Mouse (Mus musculus): ENCODE results near the gene Mymx.

Gene Mymx

DNA sequence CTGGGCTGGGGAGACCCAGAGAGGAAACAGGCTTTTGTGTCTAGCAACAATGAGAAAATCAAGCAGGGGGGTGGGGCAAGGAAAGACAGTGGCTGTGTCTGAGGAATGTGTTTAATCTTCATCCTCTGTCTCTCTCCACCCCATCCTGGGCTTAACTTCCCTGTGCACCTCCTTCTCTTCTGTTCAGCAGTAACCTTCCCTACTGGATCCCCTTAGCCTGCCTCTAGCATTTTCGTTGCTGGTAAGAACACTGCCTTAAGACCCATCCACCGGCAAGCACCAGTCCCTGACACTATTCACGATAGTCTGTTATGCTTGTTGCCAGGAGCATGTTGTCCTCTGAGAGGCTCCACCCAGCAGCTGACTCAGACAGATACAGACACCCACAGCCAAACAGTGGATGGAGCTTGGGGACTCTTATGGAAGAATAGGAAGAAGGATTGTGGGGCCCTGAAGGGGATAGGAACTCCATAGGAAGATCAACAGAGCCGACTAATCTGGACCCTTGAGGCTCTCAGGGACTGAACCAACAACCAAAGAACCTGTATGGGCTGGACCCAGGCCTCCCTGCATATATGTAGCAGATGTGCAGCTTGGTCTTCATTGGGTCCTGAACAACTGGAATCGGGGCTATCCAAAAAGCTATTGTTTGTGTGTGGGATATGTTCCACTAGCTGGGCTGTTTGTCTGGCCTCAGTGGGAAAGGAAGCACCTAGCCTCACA, 8.4 kb upstream of the Mymx start:
- no peak for DNase-seq (ENCODE audit: low spot score)

GRCm38 (mm10) chr17:45608396-45608795, 6.5 kb upstream of the Mymx start:
- no peak for DNase-seq (ENCODE audit: low spot score)

- no peak for DNase-seq (ENCODE audit: low spot score)
Observed at GRCm38 (mm10) chr17:45606992-45607879, 5.3 kb upstream of the Mymx start.

DNA sequence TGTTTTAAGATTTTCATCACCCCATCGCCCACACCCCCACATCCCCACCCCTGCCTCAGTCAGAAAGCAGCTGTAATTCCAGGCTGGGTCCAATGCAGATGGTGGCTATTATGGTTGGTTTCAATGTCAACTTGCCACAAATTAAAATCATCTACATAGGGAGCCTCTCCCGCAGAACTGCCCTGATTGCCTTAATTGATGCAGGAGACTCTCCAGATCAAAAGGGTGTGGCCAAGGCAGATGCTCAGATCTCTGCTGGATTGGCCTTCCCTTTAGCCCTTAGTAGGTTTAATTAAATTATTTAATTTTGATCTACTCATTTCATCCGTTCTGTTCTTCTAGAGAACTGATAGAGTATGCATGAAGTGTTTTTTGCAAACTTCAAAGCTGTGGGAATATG, 1.1 kb upstream of the Mymx start:
- no peak for DNase-seq (ENCODE audit: low spot score)

DNA sequence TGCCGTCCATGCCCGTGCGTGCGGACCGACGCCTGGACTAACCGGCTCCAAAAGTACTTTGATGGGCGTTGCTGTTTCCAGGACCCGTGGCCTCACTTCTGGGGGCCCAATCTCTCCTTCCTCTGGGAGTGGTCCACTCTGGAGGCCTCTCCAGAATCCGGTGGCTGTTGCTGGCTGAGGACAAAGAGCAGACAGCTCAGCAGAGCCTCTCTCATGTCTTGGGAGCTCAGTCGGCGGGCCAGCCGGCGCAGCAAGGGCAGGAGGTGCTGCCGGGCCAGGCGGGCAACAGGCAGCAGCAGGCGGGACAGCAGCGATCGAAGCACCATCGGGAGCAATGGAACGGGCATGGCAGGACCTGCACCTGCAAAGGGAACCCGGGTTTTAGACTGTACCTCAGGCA, 577 bp downstream of the Mymx start:
- DNase-seq (ENCODE audit: low spot score): no peak

DNA sequence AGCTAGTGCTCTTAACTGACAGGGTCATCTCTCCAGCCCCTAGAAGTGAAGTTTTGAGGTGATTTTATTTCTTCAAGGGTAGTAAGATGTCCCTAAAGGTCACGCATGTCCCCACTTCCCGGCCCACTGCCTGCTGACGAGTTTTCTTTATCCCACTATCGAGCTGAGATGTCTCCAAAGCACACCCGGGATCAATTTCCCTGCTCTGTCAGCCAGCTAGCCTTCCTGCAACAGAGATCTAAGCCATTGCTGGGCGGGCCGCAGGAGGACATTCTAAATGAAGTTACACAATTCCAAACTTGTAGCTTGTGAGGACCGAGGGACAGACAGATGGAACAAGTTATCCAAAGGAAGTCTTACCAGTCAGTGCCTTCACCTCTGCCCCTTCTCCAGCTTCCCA, 1.6 kb downstream of the Mymx start:
- no peak for DNase-seq (ENCODE audit: low spot score)

GRCm38 (mm10) chr17:45599446-45600242, 2.3 kb downstream of the Mymx start, which contains the start of gene Slc29a1:
Slc29a1 (minus strand) TSS chr17:45599606.
- peak; percentile 51 for DNase-seq (ENCODE audit: low spot score)

- no peak for DNase-seq (ENCODE audit: low spot score)
Observed at GRCm38 (mm10) chr17:45598891-45599290, 3.0 kb downstream of the Mymx start.

GRCm38 (mm10) chr17:45598376-45598775, 3.5 kb downstream of the Mymx start:
- DNase-seq (ENCODE audit: low spot score): no peak

DNA sequence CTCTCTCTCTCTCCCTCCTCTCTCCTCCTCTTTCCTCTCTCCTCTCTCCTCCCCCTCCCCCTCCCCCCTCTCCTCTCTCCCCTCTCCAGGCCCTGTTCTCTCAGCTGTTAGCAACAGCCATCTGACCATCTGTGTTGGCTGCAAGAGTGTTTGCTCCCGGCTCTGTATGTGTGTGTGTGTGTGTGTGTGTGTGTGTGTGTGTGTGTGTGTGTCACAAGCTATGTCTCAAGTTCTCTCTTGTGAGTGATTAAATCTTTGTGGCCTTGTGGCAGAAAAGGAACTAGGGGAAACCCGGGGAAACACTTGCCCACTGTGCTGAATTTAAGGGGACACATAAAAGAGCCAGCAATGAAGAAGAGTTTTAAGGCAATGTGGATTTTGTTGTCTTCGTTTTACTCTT, 4.1 kb downstream of the Mymx start:
- no peak for DNase-seq (ENCODE audit: low spot score)

- DNase-seq (ENCODE audit: low spot score): no peak
Observed at GRCm38 (mm10) chr17:45596631-45597396, 5.1 kb downstream of the Mymx start.

DNA sequence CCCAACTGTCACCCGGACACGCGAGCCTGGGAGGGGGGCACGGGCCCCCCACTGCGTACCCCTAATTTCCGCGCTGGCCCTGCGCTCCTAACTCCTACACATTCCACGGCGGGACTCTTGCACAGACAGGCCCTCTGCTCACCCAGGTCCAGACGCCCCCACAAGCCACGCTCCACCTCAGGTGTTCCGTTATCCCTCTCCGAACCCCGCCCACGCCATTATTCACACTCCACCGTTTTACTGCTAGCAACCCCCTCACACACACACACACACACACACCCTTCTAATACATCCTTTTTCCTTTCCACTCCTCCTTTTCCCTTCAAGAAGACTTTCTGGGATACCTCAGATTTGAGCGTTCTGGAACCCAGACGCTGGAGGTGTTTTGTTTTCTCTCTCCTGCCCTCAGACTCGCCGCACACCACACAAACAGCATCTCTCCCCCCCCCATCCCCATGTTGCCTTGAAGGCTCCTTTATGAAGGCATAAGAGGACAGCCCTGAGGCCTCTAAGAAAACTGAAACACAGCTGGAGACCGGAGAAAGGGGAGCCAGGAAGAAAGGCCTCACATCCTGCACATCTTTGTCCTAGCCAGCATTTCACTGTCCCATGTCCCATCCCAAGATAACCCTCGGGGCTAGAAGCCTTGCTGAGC, 6.0 kb downstream of the Mymx start:
- no peak for DNase-seq (ENCODE audit: low spot score)

DNA sequence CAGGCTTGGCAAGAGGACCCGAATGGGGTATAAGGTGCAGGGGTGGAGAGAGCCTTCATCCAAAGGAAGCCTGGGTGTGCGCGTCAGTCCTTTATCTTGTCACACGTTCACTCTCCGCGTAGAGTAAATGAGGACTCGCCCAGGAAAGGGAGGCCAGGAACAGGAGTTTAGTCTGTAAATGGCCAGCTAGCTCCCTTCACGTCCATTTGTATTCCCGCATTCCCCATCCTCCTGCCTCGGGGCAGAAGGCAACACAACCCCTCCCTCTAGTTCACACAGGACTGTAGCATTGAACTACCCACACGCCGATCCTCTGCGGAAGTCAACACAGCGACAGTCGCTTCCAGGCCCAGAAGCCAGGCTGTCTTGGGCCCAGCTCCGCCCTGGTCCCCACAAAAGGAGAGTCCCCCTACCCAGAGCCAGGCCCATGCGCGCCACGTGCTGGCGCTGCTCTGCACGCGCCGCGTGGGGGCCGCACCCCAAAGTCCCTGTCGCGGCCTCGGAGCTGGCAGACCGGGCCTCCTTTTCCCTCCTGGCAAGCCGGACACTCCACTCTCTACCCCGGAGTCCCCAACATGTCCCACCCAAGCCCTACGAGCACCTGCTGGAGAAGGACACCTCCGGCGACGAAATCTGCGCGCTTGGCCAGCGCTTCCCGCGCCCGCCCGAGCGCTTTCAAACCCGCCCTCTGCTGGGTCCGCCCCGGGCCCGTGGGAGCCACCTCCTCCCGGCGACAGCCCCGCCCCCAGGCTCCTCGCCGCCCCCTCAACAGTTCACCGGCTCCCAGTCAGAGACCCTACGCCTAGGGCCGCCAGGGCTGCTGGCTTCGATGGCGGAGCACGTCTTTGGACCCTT, 6.8 kb downstream of the Mymx start:
- DNase-seq (ENCODE audit: low spot score): peak; percentile 73

DNA sequence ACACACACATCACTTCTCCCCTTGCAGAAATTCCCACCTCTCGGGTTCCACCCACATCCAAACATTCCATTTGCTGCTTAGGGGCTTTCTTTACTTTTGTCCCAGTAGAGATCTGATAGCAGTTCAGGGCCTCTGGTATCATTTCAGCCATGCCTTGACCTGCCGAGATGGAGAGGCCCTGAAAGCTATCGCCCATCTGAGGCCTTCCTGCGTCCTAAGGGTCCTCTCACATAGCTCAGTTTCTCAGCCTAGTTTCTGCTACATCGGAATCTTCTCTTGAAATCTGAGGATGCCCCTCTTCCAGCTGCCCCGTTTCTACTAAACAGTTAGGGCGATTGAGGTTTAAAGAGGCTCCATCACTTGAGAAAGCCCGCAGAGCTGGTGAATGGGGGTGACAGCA, 7.7 kb downstream of the Mymx start:
- DNase-seq (ENCODE audit: low spot score): no peak

- peak; percentile 53 for DNase-seq (ENCODE audit: low spot score)
Observed at GRCm38 (mm10) chr17:45593479-45593878, 8.4 kb downstream of the Mymx start.

GRCm38 (mm10) chr17:45592606-45593431, 9.1 kb downstream of the Mymx start:
- DNase-seq (ENCODE audit: low spot score): no peak

DNA sequence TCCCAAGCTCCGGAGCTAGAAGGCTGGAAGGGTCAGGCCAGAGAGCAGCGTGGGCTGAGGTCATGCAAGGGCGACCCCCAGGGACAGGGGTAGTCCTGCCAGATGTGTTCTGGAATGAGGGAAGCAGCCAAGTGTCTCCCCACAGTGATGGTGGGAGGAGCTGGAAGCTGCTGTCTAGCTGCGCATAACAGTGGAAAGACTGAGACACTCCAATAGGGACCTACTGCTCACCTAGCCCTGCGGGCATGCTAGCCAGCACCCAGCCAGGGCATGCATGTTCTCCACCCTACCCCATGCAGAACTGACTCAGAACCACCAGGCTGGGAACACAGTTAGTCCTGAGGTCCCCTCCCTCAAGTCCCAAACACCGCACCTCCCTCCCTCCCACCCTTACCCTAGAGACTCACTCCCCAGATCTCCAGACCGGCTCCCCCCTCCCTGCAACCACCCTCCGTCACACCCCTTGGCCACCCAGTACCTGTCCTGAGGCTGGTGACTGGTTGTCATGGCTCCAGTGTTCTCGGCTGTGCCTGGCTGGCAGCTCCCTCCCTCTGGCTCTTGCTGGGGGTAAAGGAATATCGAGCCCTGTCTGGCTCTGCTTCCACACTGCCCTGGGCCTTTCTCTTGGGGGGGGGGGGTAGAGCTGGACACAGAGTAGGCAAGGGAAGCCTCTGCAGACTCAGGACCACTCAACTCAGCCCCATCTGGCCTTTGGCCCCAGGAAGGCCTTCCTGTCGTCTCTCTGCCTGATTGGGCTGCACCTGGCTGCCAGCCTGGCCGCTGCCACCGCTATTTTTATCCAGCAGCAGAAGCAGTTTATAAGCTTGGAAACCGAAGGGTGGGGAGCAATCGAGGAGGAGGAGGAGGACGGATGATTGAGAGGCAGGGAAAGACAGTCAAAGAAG, 9.9 kb downstream of the Mymx start:
- DNase-seq (ENCODE audit: low spot score): no peak

DNA sequence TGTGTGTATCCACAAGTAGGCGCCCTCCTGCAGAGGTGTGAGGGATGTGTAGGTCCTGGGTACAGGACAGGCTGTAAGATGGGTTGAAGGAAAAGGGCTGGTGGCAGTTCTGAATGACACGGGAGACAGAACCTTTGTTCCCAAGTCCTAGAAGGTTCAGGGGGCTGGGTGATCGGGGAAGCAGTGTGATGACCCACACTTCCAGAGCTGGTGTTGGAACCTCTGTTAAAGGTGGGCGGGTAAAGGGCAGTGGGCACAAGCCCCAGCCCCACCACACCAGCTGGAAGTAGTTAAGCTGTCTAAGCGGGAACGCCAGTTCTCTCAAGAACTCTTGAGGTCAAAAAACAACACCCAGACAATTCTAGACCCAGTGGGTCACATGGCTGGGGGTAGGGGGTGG, 11.5 kb downstream of the Mymx start:
- no peak for DNase-seq (ENCODE audit: low spot score)

Data from yolk sac, embryonic 10.5 days (tissue).